14 mouse cellular contexts compared by ENCODE assay signal in the genomic region with DNA sequence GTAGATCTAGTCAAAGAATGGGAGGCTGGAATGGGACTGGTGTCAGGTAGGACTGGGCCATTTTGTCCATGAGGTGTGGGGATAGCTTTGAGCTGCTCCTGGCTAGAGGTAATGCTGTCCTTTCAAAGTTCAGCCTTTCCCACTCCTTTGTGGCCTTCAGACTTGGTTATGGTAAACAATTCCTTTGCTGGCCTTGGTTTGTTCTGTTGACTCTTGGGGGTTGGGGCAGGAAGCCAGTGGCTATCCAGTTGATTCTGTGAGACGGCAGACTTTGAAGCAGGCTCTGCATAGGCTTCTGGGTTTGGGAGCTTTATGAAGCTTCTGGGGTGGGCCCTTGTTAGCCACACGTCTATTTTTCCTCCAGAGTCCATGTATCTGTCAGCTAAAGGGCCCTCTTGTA.
"Had no signal": no experiment of that assay in that cellular context is flagged by ENCODE, and none has a peak within 500 bp of the region (broad histone marks: within the 10 kb centered on the region; RNA-seq: fewer than 3 reads in every experiment).

No protein-coding gene starts in this region.

- H3K27ac ChIP-seq: kidney, embryonic 15.5 days; left cerebral cortex, adult 2 months; limb, embryonic 10.5 days; midbrain, embryonic 15.5 days; neural tube, embryonic 13.5 days had no signal

- H3K9me3 ChIP-seq: kidney, embryonic 15.5 days; limb, embryonic 10.5 days; midbrain, embryonic 15.5 days; neural tube, embryonic 13.5 days had no signal

- H3K4me2 ChIP-seq: kidney, embryonic 15.5 days; lung, embryonic 14.5 days; midbrain, embryonic 11.5 days; midbrain, embryonic 15.5 days; neural tube, embryonic 13.5 days had no signal

- H3K4me3 ChIP-seq: kidney, embryonic 15.5 days; left cerebral cortex, adult 2 months; limb, embryonic 10.5 days; midbrain, embryonic 15.5 days; neural tube, embryonic 13.5 days had no signal

- H3K9ac ChIP-seq: kidney, embryonic 15.5 days; lung, embryonic 14.5 days; midbrain, embryonic 15.5 days; neural tube, embryonic 13.5 days had no signal

- ATAC-seq: intestine, embryonic 16.5 days; midbrain, embryonic 15.5 days had no signal

- H3K27me3 ChIP-seq: kidney, embryonic 15.5 days; midbrain, embryonic 15.5 days; neural tube, embryonic 13.5 days had no signal

- DNase-seq: kidney, adult 2 months; kidney, postnatal 25 days; lung, embryonic 14.5 days; lung, postnatal 10 days; lung, postnatal 4 days; retina, postnatal 1 day; thymus, postnatal 14 days had no signal
